Mouse (Mus musculus): ENCODE measurements around the gene Lefty2. TPM values are rescaled to one million over a fixed set of nuclear protein-coding genes. Genes with fewer than 3 reads are reported as not detected.

Gene Lefty2
- polyA plus RNA-seq, 1 experiment, result not detected

GRCm38 (mm10) chr1:180943896-180944295, 51.0 kb downstream of the Lefty2 start:
- H3K79me2 ChIP-seq (ENCODE audit: control insufficient read depth, insufficient read depth), result peaks cover 8% of the 10 kb centered on the region
- TF ChIP-seq SRF (IDR thresholded peaks at IDR 0.05; ENCODE audit: control insufficient read depth, insufficient read length, low read depth) (no peak), REST (IDR thresholded peaks at IDR 0.05; ENCODE audit: insufficient read depth, insufficient read length) (no peak), CEBPB (IDR thresholded peaks at IDR 0.05; ENCODE audit: insufficient read depth, poor library complexity, severe bottlenecking) (no peak), POLR2AphosphoS2 (IDR thresholded peaks at IDR 0.05; ENCODE audit: insufficient read length, low read depth) (no peak), E2F4 (IDR thresholded peaks at IDR 0.05; ENCODE audit: insufficient read depth) (no peak), MAX (IDR thresholded peaks at IDR 0.05; ENCODE audit: low read depth) (no peak), USF1 (IDR thresholded peaks at IDR 0.05; ENCODE audit: low read depth) (no peak), MYOD1 (IDR thresholded peaks at IDR 0.05; ENCODE audit: control insufficient read depth in 1 of 3, insufficient read length in 2 of 3, low read depth in 2 of 3) (no peak), TCF3 (IDR thresholded peaks at IDR 0.05; ENCODE audit: insufficient read length, low read depth) (no peak), POLR2A (IDR thresholded peaks at IDR 0.05; ENCODE audit: insufficient read length, low read depth) (no peak), TCF12 (IDR thresholded peaks at IDR 0.05; ENCODE audit: insufficient read depth, poor library complexity, severe bottlenecking) (no peak), MYOG (IDR thresholded peaks at IDR 0.05; ENCODE audit: control insufficient read depth in 1 of 3, insufficient read depth in 1 of 3, insufficient read length in 2 of 3, low read depth in 2 of 3) (no peak)
- peak overlapping the region; percentile 76 for H3K4me2 ChIP-seq (ENCODE audit: low read depth)
- H3K27me3 ChIP-seq (ENCODE audit: control insufficient read depth, insufficient read depth, insufficient read length), result no peaks in the 10 kb centered on the region
- peaks cover 6% of the 10 kb centered on the region for H3K36me3 ChIP-seq (ENCODE audit: control insufficient read depth, insufficient read depth)
- no peak overlapping the region for H3ac ChIP-seq (ENCODE audit: control insufficient read depth, insufficient read length)
- peak overlapping the region; percentile 70 for H3K4me3 ChIP-seq

GRCm38 (mm10) chr1:180944553-180944952, 51.6 kb downstream of the Lefty2 start:
- peaks cover 8% of the 10 kb centered on the region for H3K79me2 ChIP-seq (ENCODE audit: control insufficient read depth, insufficient read depth)
- TF ChIP-seq TCF3 (IDR thresholded peaks at IDR 0.05; ENCODE audit: insufficient read length, low read depth), result no peak
- no peak for TF ChIP-seq MAX (IDR thresholded peaks at IDR 0.05; ENCODE audit: low read depth)
- TF ChIP-seq SRF (IDR thresholded peaks at IDR 0.05; ENCODE audit: control insufficient read depth, insufficient read length, low read depth), result no peak
- no peak for TF ChIP-seq TCF12 (IDR thresholded peaks at IDR 0.05; ENCODE audit: insufficient read depth, poor library complexity, severe bottlenecking)
- TF ChIP-seq MYOD1 (IDR thresholded peaks at IDR 0.05; ENCODE audit: control insufficient read depth in 1 of 3, insufficient read length in 2 of 3, low read depth in 2 of 3), result no peak
- peak; percentile 78 for TF ChIP-seq CEBPB (IDR thresholded peaks at IDR 0.05; ENCODE audit: insufficient read depth, poor library complexity, severe bottlenecking)
- TF ChIP-seq POLR2A (IDR thresholded peaks at IDR 0.05; ENCODE audit: insufficient read length, low read depth), result peak; percentile 43
- TF ChIP-seq POLR2AphosphoS2 (IDR thresholded peaks at IDR 0.05; ENCODE audit: insufficient read length, low read depth), result peak; percentile 44
- no peak for TF ChIP-seq MYOG (IDR thresholded peaks at IDR 0.05; ENCODE audit: control insufficient read depth in 1 of 3, insufficient read depth in 1 of 3, insufficient read length in 2 of 3, low read depth in 2 of 3)
- H3K4me3 ChIP-seq, result no peak overlapping the region
- peak overlapping the region; percentile 76 for H3K4me2 ChIP-seq (ENCODE audit: low read depth)
- H3ac ChIP-seq (ENCODE audit: control insufficient read depth, insufficient read length), result no peak overlapping the region
- H3K36me3 ChIP-seq (ENCODE audit: control insufficient read depth, insufficient read depth), result peaks cover 6% of the 10 kb centered on the region
- no peaks in the 10 kb centered on the region for H3K27me3 ChIP-seq (ENCODE audit: control insufficient read depth, insufficient read depth, insufficient read length)

- Histone ChIP-seq H3K4me2 (ENCODE audit: low read depth) (peak overlapping the region; percentile 76), H3K79me2 (ENCODE audit: control insufficient read depth, insufficient read depth) (peaks cover 8% of the 10 kb centered on the region), H3ac (ENCODE audit: control insufficient read depth, insufficient read length) (no peak overlapping the region), H3K27me3 (ENCODE audit: control insufficient read depth, insufficient read depth, insufficient read length) (no peaks in the 10 kb centered on the region), H3K36me3 (ENCODE audit: control insufficient read depth, insufficient read depth) (peaks cover 11% of the 10 kb centered on the region), H3K4me3 (no peak overlapping the region)
- TF ChIP-seq POLR2A (IDR thresholded peaks at IDR 0.05; ENCODE audit: insufficient read length, low read depth), result no peak
- TF ChIP-seq MYOG (IDR thresholded peaks at IDR 0.05; ENCODE audit: control insufficient read depth in 1 of 3, insufficient read depth in 1 of 3, insufficient read length in 2 of 3, low read depth in 2 of 3), result peak in 2 of 3 experiments; percentile 12 to 62
- peak; percentile 43 for TF ChIP-seq E2F4 (IDR thresholded peaks at IDR 0.05; ENCODE audit: insufficient read depth)
- peak; percentile 22 to 73 (median 52) for TF ChIP-seq MYOD1 (IDR thresholded peaks at IDR 0.05; ENCODE audit: control insufficient read depth in 1 of 3, insufficient read length in 2 of 3, low read depth in 2 of 3)
Measured at GRCm38 (mm10) chr1:180945001-180945980, 52.4 kb downstream of the Lefty2 start.

- peaks cover 4% of the 10 kb centered on the region for H3K79me2 ChIP-seq (ENCODE audit: control insufficient read depth, insufficient read depth)
- no peak overlapping the region for H3ac ChIP-seq (ENCODE audit: control insufficient read depth, insufficient read length)
- no peaks in the 10 kb centered on the region for H3K27me3 ChIP-seq (ENCODE audit: control insufficient read depth, insufficient read depth, insufficient read length)
- no peak overlapping the region for H3K4me2 ChIP-seq (ENCODE audit: low read depth)
- peaks cover 15% of the 10 kb centered on the region for H3K36me3 ChIP-seq (ENCODE audit: control insufficient read depth, insufficient read depth)
- no peak overlapping the region for H3K4me3 ChIP-seq
- TF ChIP-seq USF1 (IDR thresholded peaks at IDR 0.05; ENCODE audit: low read depth) (no peak), REST (IDR thresholded peaks at IDR 0.05; ENCODE audit: insufficient read depth, insufficient read length) (no peak), POLR2A (IDR thresholded peaks at IDR 0.05; ENCODE audit: insufficient read length, low read depth) (no peak), E2F4 (IDR thresholded peaks at IDR 0.05; ENCODE audit: insufficient read depth) (no peak), MYOD1 (IDR thresholded peaks at IDR 0.05; ENCODE audit: control insufficient read depth in 1 of 3, insufficient read length in 2 of 3, low read depth in 2 of 3) (no peak), SRF (IDR thresholded peaks at IDR 0.05; ENCODE audit: control insufficient read depth, insufficient read length, low read depth) (no peak), MYOG (IDR thresholded peaks at IDR 0.05; ENCODE audit: control insufficient read depth in 1 of 3, insufficient read depth in 1 of 3, insufficient read length in 2 of 3, low read depth in 2 of 3) (no peak)
Measured at GRCm38 (mm10) chr1:180946448-180946847, 53.5 kb downstream of the Lefty2 start.

Other genes with a start within 250 kb of the Lefty2 start
- gene Mixl1, start 196.1 kb upstream of the Lefty2 start, polyA plus RNA-seq (2012; fragmentation: generic; extraction: Trizol), result not detected
- gene Acbd3, start 167.1 kb upstream of the Lefty2 start, polyA plus RNA-seq (2012; fragmentation: generic; extraction: Trizol), result 13.6 TPM
- 597 TPM for gene H3f3a, start 79.2 kb upstream of the Lefty2 start, polyA plus RNA-seq (2012; fragmentation: generic; extraction: Trizol)
- 15.3 TPM for gene Sde2, start 42.0 kb upstream of the Lefty2 start, polyA plus RNA-seq (2012; fragmentation: generic; extraction: Trizol)
- gene Pycr2, start 11.2 kb downstream of the Lefty2 start, polyA plus RNA-seq (2012; fragmentation: generic; extraction: Trizol), result 52.6 TPM
- 2.9 TPM for gene Lefty1, start 41.9 kb downstream of the Lefty2 start, polyA plus RNA-seq (2012; fragmentation: generic; extraction: Trizol)
- 45.5 TPM for gene Tmem63a, start 49.2 kb downstream of the Lefty2 start, polyA plus RNA-seq (2012; fragmentation: generic; extraction: Trizol)
- 116 TPM for gene Ephx1, start 127.8 kb downstream of the Lefty2 start, polyA plus RNA-seq (2012; fragmentation: generic; extraction: Trizol)
- not detected for gene 9130409I23Rik, start 158.1 kb downstream of the Lefty2 start, polyA plus RNA-seq (2012; fragmentation: generic; extraction: Trizol)

Measured in myocyte (in vitro differentiated cells).